Mouse (Mus musculus) bone marrow, adult 2 months (tissue): ENCODE results near the gene Scn2b. TPM values are rescaled to one million over a fixed set of nuclear protein-coding genes. Genes with fewer than 3 reads are reported as not detected.

Experiments
- H3K27ac ChIP-seq: fragments of 200-500 bp; 2 replicates; pipeline ENCODE4 v1.5.1; 2012; ENCODE audit warnings: low read depth, mild to moderate bottlenecking, control low read depth, inconsistent platforms, low read length; ENCODE audit not compliant: control insufficient read depth, poor library complexity, insufficient read depth
- H3K4me1 ChIP-seq: fragments of 200-500 bp; 2 replicates; pipeline ENCODE4 v1.6.1; 2011; ENCODE audit warnings: low read length; ENCODE audit not compliant: control insufficient read depth, insufficient read depth
- H3K4me3 ChIP-seq: fragments of 200-500 bp; replicated peaks from 2 replicates; pipeline ENCODE3; 2011; ENCODE audit warnings: mild to moderate bottlenecking, low read depth, low read length, control low read depth; ENCODE audit not compliant: control insufficient read depth
- CTCF ChIP-seq: fragments of 200-500 bp; IDR thresholded peaks from 2 replicates; pipeline ENCODE4 v1.5.1; 2011; ENCODE audit warnings: low read length, control low read depth; ENCODE audit not compliant: control insufficient read depth, insufficient read depth
- POLR2A ChIP-seq: fragments of 200-500 bp; IDR thresholded peaks from 2 replicates; pipeline ENCODE4 v1.6.1; 2011; ENCODE audit warnings: low read depth, mild to moderate bottlenecking, control low read depth, low read length, borderline replicate concordance; ENCODE audit not compliant: control insufficient read depth
- WGBS: fragments of 180-500 bp; shearing (Covaris S2); methylation state at CpG from one replicate; pipeline ENCODE4 v1.1.7; 2018; 5-methylcytosine and 5-hydroxymethylcytosine counted together
- polyA plus RNA-seq: library from polyadenylated mRNA; stranded (reverse); fragments of >200 nt; gene quantifications from 2 replicates; pipeline ENCODE4 v1.2.4, GENCODE M21; 2011; ENCODE audit warnings: low replicate concordance; ENCODE audit not compliant: missing spikeins, insufficient read depth, insufficient read length

The Scn2b gene
- polyA plus RNA-seq, 1 experiment: 0.37 TPM

DNA sequence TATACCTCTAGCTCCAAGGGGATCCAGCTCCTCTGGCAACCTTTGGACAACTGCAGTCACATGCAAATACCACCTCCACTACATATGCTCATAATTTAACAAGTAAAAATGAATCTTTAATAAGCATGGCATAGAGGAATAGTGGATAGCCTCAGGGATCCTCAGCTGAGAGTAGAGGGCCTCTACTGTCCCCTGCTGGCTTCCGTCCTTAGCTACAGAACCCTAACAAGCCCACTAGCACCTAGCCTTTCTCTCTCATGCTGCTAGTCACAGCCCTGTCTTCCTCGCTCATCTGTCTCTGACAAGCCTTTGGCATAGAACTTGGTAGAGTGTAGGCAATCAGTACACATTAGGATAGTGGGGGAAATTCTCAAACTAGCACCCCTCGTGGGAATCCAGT is 26.8 kb upstream of the Scn2b start:
- WGBS: 66% methylated on average over 3 of the region's 3 CpGs
- Histone ChIP-seq H3K27ac (no peak overlapping the region), H3K4me3 (no peak overlapping the region), H3K4me1 (peaks cover 9% of the 10 kb centered on the region)
- no peak for TF ChIP-seq POLR2A
- peak; percentile 28; the same call in 1 of the 2 replicates for TF ChIP-seq CTCF

DNA sequence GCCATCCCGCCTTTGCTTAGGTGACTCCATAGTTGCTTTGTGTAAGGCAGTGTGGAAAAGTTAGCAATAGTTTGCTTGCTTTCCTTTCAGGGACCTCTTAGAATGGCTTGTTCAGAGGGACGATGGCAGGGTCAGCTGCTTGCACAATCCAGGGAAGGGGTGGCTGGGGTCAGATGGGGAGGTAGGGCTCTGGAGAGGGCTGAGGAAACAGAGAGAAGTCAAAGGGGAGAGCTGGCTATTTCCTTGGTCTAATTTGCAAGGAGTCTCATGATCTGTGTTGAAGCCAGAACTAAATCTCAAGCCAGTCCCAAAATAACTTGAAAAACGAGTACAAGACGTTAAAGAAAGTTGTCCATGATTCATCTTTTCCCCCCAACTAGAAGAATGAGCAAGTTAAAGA is 24.9 kb upstream of the Scn2b start:
- H3K4me1 ChIP-seq: peaks cover 5% of the 10 kb centered on the region
- H3K27ac ChIP-seq: no peak overlapping the region
- H3K4me3 ChIP-seq: no peak overlapping the region
- no peak for TF ChIP-seq CTCF
- no peak for TF ChIP-seq POLR2A
- WGBS: 32% methylated on average over 4 of the region's 4 CpGs

GRCm38 (mm10) chr9:45095149-45095937 is 22.2 kb upstream of the Scn2b start:
- no peak for TF ChIP-seq CTCF
- no peak for TF ChIP-seq POLR2A
- WGBS: 22% methylated on average over 6 of the region's 6 CpGs
- Histone ChIP-seq H3K27ac (peak overlapping the region; percentile 39; the same call in 1 of the 2 replicates), H3K4me1 (peaks cover 5% of the 10 kb centered on the region), H3K4me3 (peak overlapping the region; percentile 37)

- TF ChIP-seq POLR2A (no peak), CTCF (no peak)
- 80% methylated on average over 5 of the region's 5 CpGs for WGBS
- no peak overlapping the region for H3K4me3 ChIP-seq
- H3K4me1 ChIP-seq: peaks cover 2% of the 10 kb centered on the region
- no peak overlapping the region for H3K27ac ChIP-seq
These were observed 19.7 kb upstream of the Scn2b start for GRCm38 (mm10) chr9:45097877-45098276.

- Histone ChIP-seq H3K27ac (no peak overlapping the region), H3K4me3 (no peak overlapping the region), H3K4me1 (peaks cover 4% of the 10 kb centered on the region)
- 7% methylated on average over 3 of the region's 3 CpGs for WGBS
- TF ChIP-seq POLR2A: no peak
- no peak for TF ChIP-seq CTCF
These were observed 19.2 kb upstream of the Scn2b start for GRCm38 (mm10) chr9:45098426-45098825.

GRCm38 (mm10) chr9:45102528-45102927 is 15.1 kb upstream of the Scn2b start:
- TF ChIP-seq CTCF (no peak), POLR2A (no peak)
- Histone ChIP-seq H3K4me1 (peaks cover 2% of the 10 kb centered on the region), H3K4me3 (no peak overlapping the region), H3K27ac (no peak overlapping the region)
- WGBS: 67% methylated on average over 1 of the region's 1 CpGs

GRCm38 (mm10) chr9:45103211-45103979 is 14.2 kb upstream of the Scn2b start:
- 66% methylated on average over 11 of the region's 11 CpGs for WGBS
- Histone ChIP-seq H3K27ac (no peak overlapping the region), H3K4me1 (peaks cover 2% of the 10 kb centered on the region), H3K4me3 (no peak overlapping the region)
- no peak for TF ChIP-seq CTCF
- no peak for TF ChIP-seq POLR2A

GRCm38 (mm10) chr9:45105596-45106374 is 11.8 kb upstream of the Scn2b start:
- WGBS: 84% methylated on average over 2 of the region's 2 CpGs
- H3K4me1 ChIP-seq: peaks cover 2% of the 10 kb centered on the region
- no peak overlapping the region for H3K4me3 ChIP-seq
- TF ChIP-seq POLR2A (no peak), CTCF (no peak)
- no peak overlapping the region for H3K27ac ChIP-seq
